In genomic region chr2:133498717-133499143, GRCm38 (mm10) we compare ENCODE assay signal across 14 mouse cellular contexts. TPM values are rescaled to one million over a fixed set of nuclear protein-coding genes. Genes with fewer than 3 reads are reported as not detected.
DNase-seq lines count a peak whose midpoint lies in the region; ATAC-seq and TF ChIP-seq lines count a peak whose summit lies in the region.
"Had no signal": no experiment of that assay in that cellular context is flagged by ENCODE, and none has a peak within 500 bp of the region (broad histone marks: within the 10 kb centered on the region; RNA-seq: fewer than 3 reads in every experiment).

No protein-coding gene starts in this region.

- no peaks in the 10 kb centered on the region for H3K9me3 ChIP-seq in liver, embryonic 15.5 days (replicated peaks)
- H3K9me3 ChIP-seq in stomach, embryonic 14.5 days (ENCODE audit: control insufficient read depth, low read depth, low read length), result no peaks in the 10 kb centered on the region
- H3K9me3 ChIP-seq: limb, embryonic 10.5 days; midbrain, embryonic 12.5 days had no signal

- no peaks in the 10 kb centered on the region for H3K79me2 ChIP-seq in liver, adult 2 months (ENCODE audit: control insufficient read depth, insufficient read depth, low read length)

- ATAC-seq in liver, embryonic 15.5 days (ENCODE audit: insufficient read depth), result peak; percentile 59
- ATAC-seq in stomach, embryonic 14.5 days (ENCODE audit: insufficient number of reproducible peaks, insufficient read depth, low FRiP score, low read depth), result peak; percentile 80
- ATAC-seq: hindbrain, embryonic 16.5 days had no signal

- H3K27ac ChIP-seq in liver, adult 2 months (replicated peaks; ENCODE audit: insufficient read depth, low read depth, low read length), result peak overlapping the region; percentile 92
- no peak overlapping the region; the same call in 1 of the 2 replicates for H3K27ac ChIP-seq in liver, embryonic 15.5 days (replicated peaks)
- H3K27ac ChIP-seq in stomach, embryonic 14.5 days (ENCODE audit: low read length), result peak overlapping the region; percentile 68
- H3K27ac ChIP-seq: limb, embryonic 10.5 days; midbrain, embryonic 12.5 days had no signal

- peaks cover 21% of the 10 kb centered on the region for H3K4me1 ChIP-seq in liver, adult 2 months (ENCODE audit: control insufficient read depth, insufficient read depth, low read length)
- H3K4me1 ChIP-seq in liver, embryonic 15.5 days (replicated peaks), result peaks cover 5% of the 10 kb centered on the region; the same call in 1 of the 2 replicates
- H3K4me1 ChIP-seq in stomach, embryonic 14.5 days (ENCODE audit: control insufficient read depth, insufficient read depth, low read length), result no peaks in the 10 kb centered on the region
- H3K4me1 ChIP-seq: limb, embryonic 10.5 days; midbrain, embryonic 12.5 days had no signal

- no peak for TF ChIP-seq POLR2A in liver, adult 2 months (IDR thresholded peaks at IDR 0.05; ENCODE audit: extremely low read depth, insufficient read depth, low read length)

- H3K4me2 ChIP-seq in liver, embryonic 15.5 days, result no peak overlapping the region
- H3K4me2 ChIP-seq in stomach, embryonic 14.5 days (replicated peaks; ENCODE audit: low read depth, low read length), result no peak overlapping the region
- H3K4me2 ChIP-seq: midbrain, embryonic 12.5 days had no signal

- TF ChIP-seq CTCF in liver, adult 2 months (IDR thresholded peaks at IDR 0.05; ENCODE audit: low read depth, low read length), result no peak

- no peaks in the 10 kb centered on the region for H3K27me3 ChIP-seq in liver, adult 2 months (ENCODE audit: control insufficient read depth, insufficient read depth, low read length)
- H3K27me3 ChIP-seq in liver, embryonic 15.5 days, result no peaks in the 10 kb centered on the region
- no peaks in the 10 kb centered on the region for H3K27me3 ChIP-seq in stomach, embryonic 14.5 days (ENCODE audit: control insufficient read depth, insufficient read depth, low read length)
- H3K27me3 ChIP-seq: midbrain, embryonic 12.5 days had no signal

- H3K9ac ChIP-seq in liver, adult 2 months (ENCODE audit: low read depth, low read length), result peak overlapping the region; percentile 67; the same call in 1 of the 2 replicates
- no peak overlapping the region for H3K9ac ChIP-seq in liver, embryonic 15.5 days
- H3K9ac ChIP-seq in stomach, embryonic 14.5 days (replicated peaks; ENCODE audit: low read depth, low read length), result no peak overlapping the region
- H3K9ac ChIP-seq: midbrain, embryonic 12.5 days had no signal

- peak; percentile 12 to 20 for DNase-seq in adrenal gland, postnatal 36 days
- no peak for DNase-seq in adrenal gland, adult 18-20 months (ENCODE audit: low spot score in 2 of 2)
- peak; percentile 98 for DNase-seq in liver, adult 2 months (ENCODE audit: extremely low read depth, low read depth, low spot score)
- no peak for DNase-seq in liver
- DNase-seq in cerebellum, postnatal 10 days, result no peak
- DNase-seq in embryo, embryonic 9.5 days (ENCODE audit: extremely low spot score), result no peak
- DNase-seq: cerebellum, adult 11 months; gastrocnemius, postnatal 14 days had no signal

- no peaks in the 10 kb centered on the region for H3K36me3 ChIP-seq in liver, adult 2 months (ENCODE audit: control insufficient read depth, insufficient read depth, low read length)
- H3K36me3 ChIP-seq in liver, embryonic 15.5 days (replicated peaks), result no peaks in the 10 kb centered on the region
- H3K36me3 ChIP-seq in stomach, embryonic 14.5 days (ENCODE audit: control insufficient read depth, insufficient read depth, low read length), result no peaks in the 10 kb centered on the region
- H3K36me3 ChIP-seq: G1E; limb, embryonic 10.5 days; midbrain, embryonic 12.5 days had no signal

- WGBS in liver, adult 2 months, result 11% methylated on average over 3 of the region's 3 CpGs
- WGBS in liver, embryonic 15.5 days (ENCODE audit: insufficient replicate concordance), result 50% methylated on average over 3 of the region's 3 CpGs
- 51% methylated on average over 3 of the region's 3 CpGs for WGBS in stomach, embryonic 14.5 days

- H3K4me3 ChIP-seq in liver, adult 2 months (ENCODE audit: insufficient read depth, low read depth, low read length), result no peak overlapping the region
- H3K4me3 ChIP-seq in liver, embryonic 15.5 days (replicated peaks), result no peak overlapping the region
- H3K4me3 ChIP-seq in stomach, embryonic 14.5 days (ENCODE audit: low read depth, low read length), result no peak overlapping the region
- H3K4me3 ChIP-seq: limb, embryonic 10.5 days; midbrain, embryonic 12.5 days had no signal

RNA-seq across cellular contexts. Expression of gene Bmp2, which starts 53.2 kb away (rescaled TPM):
- total RNA-seq in adrenal gland, postnatal 36 days (2021), result 10 to 100 TPM; 10.7 to 18.4 TPM
- 10 to 100 TPM in 1 of 2 experiments, 1 to 10 TPM in 1; 6.4 to 14.9 TPM for total RNA-seq in adrenal gland, adult 18-20 months (2021)
- total RNA-seq in liver, adult 2 months (2014; rRNA removed), result 7.2 and 8.1 TPM in 2 replicates
- polyA plus RNA-seq in liver, adult 2 months (2012; rRNA removed), result 4.2 and 5.5 TPM in 2 replicates
- polyA plus RNA-seq in liver, embryonic 15.5 days (2015; fragmentation: Nextera tagmentation; extraction: Ambion mirVana), result 3.7 and 3.9 TPM in 2 replicates
- 4.2 and 7.4 TPM in 2 replicates for polyA plus RNA-seq in stomach, embryonic 14.5 days (2014; fragmentation: Nextera tagmentation; extraction: Ambion mirVana)
- polyA plus RNA-seq: G1E had no signal

Comparison
In these comparisons a context has a peak if more than half of its experiments do, and no peak if none do; other contexts are left out.
1. DNase-seq: peak in adrenal gland, postnatal 36 days (2 of 2) and liver, adult 2 months (single experiment); none in adrenal gland, adult 18-20 months (0 of 2), liver (single experiment), cerebellum, postnatal 10 days (0 of 2) and embryo, embryonic 9.5 days (single experiment).